Mouse (Mus musculus): Measurements from ENCODE around the gene Sbno2. TPM values are rescaled to one million over a fixed set of nuclear protein-coding genes. Genes with fewer than 3 reads are reported as not detected.

Gene Sbno2
- polyA plus RNA-seq (2017; shearing (Covaris generic)), result 10 to 100 TPM; 28.4 to 54.8 TPM

DNA sequence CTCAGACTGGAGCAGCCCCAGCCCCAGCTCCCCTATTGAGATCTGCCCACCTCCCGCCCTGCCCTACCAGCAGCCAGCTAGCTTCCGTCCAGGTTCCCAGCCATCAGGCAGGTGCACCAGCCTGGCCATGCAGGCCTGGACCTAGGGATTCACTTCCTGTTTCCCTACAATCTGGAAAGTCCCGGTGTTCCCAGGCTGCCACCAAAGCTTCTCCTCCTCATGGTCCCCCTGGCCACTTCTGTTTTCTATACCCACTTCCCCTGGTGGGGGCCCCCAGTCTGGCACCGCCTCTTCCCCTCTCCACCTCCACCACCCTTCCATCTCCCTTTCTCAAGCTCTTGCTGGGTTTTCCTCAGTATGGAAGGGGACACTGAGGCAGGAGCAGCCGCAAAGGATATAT lies at the start of gene Sbno2:
Sbno2 (minus strand) TSS at position 112 of the 400 bp plus-strand sequence.
- no peak for ATAC-seq

DNA sequence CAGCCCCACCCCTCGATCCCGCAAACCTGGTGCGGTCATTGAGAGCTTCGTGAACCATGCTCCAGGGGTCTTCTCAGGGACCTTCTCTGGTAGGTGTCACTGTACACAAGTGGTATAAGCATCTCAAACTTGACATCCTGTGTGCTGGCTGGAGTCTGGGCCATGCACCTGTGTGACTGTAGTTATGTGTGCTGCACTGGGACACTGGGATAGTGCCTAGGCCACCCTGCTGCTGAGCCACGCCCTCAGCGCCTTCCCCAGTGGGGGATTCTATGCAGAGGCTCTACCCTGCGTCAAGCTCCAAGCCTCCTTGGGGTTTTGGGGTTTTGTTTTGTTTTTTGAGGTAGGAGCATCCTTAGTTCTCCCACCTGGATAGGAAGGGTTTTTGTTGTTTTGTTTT lies 49.0 kb upstream of the Sbno2 start:
- ATAC-seq, result no peak

DNA sequence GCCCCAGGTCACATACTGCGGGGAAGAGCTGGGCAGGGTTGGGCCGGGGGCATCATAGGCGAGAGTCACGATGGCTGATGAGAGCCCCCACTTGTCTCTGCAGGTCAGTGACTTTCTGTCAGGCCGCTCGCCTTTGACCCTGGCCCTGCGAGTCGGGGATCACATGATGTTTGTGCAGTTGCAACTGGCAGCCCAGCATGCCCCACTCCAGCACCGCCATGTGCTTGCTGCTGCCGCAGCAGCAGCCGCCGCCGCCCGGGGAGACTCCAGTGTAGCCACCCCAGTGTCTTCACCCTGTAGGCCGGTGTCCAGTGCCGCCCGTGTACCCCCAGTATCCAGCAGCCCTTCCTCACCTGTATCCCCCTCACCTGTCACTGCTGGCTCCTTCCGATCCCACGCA lies 48.3 kb upstream of the Sbno2 start:
- no peak for ATAC-seq

DNA sequence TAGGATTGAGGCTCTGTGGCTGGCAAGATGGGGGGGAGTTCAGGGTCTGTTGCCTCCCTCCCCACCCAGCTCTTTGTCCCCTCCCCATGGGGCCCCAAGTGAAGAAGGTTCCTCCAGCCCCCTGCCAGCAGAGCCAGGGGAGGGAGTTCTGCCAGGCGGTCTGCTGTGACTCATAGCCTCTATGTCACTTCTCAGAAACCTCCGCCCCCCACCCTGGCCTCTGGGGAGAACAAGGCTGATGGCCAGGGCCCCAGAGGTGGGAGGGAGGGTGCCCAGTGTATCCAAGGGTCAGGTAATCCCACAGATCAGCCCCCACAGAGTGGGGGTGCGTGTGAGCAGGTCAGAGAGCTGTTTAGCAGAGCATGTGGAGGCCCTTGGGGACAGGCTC lies 47.5 kb upstream of the Sbno2 start:
- no peak for ATAC-seq

DNA sequence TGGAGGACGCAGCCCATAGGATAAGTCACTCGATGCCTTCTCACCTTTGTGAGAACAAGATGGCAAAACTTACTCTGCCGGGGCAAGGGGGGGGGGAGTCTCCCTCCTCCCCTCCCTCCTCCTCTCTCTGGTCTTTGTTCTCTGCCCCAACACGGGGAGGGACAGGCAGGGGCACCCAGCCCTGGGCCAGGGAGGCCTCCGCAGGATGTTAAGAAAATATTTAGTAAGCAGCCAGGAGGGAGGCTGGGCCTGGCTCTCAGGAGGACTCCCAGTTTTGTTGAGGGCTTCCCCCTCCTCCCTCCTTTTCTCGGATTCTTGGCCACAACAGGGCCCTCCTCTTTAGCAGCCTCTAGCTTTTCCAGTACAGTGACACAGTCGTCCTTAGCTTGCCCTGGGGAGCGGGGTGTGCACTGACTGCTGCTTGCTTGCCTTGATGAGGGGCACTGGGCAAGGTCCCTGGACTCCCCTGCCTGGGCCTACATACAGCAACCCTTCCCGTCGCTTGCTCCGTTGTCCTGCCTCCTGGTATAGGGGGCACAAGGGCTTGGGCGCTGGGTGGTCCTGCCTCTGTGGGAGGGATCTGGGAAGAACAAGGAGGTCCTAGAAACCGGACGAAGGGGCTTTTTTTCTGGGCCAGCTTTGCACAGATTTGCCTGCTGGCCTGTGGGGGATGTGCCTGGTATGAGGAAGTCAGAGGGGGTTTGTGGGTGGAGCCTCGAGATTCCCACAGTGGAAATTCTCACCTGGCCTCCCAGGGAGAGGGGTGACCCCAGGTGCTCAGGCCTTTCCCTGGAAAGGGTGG lies 46.9 kb upstream of the Sbno2 start:
- no peak for ATAC-seq

DNA sequence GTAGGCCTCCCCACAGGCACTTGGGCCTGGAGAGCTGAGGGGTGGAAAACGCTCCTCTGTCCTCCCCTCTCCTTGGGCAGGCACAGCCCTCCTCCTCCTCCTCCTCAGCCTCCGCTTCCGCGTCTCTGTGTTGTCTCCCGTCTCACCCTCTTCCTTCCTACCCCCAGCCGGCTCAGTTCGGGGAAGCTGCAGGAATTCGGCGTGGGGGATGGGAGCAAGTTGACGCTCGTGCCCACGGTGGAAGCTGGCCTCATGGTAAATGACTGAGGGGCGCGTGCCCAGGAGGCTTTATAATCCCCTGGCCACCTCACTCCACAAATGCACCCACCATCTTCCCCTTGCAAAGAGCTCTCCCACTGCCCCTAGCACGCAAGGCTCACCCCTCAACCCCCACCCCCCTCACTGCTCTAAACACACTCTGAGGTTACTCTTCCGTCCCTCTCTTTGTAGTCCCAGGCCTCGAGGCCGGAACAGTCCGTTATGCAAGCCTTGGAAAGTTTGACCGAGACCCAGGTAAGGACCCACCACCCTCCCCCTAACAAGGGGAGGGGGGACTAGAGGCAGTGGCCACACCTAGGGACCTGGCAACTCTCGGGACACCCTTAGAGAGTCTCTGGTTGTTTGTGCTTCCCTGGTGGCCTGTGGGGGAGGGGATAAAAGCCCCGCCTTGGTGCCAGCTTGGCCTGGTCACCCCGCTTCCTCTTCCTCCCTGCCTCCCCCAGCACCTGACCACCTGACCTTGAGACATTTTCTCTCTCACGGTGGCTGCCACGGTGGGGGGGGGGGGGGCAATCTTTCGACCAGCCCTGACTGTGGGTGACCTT lies 46.1 kb upstream of the Sbno2 start:
- no peak for ATAC-seq

DNA sequence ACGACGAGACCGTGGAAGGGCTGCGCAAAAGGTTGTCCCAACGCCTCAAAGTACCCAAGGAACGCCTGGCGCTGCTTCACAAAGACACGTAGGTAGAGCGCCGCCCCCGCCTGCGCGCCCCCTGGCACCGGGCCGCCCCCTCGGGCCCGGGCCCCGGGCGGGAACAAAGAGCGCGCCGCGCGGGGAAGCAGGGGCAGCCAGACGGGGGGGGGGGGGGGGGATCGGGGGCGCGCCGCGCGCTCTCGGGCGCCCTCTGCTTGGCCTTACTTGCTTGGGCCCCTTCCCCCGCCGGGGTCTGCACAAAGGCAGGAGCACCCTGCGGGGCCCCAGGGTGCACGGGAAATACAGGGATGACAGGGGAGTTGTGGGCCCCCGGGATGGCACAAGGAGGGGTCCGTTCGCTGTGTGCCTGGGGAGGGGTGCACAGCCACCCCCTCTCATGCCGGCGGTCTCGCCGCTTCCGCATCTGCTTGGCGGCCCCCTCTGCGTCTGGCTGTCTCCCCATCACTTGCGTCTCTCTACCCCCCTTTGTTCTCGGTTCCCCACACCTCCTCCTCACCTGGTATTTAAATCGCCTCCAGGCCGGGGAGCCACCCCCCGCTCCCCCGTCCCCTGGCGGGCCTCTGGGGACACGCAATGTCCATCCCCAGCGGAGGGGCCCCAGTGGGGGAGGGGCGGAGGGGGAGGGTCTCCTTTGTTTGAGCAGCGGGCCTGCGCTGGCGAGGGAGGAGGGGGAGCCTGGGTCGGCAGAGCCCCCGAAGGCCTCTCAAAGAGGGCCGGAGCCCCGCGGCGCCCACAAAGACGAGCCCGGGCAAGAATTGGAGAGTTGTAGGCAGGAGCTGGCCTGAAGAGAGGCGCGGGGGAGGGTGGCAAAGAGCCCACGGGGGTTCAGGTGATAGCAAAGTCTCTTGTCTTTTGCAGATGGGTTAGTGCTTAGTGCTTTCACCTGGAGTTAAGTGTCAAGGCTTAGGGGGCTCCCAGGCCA lies 45.1 kb upstream of the Sbno2 start:
- peak; percentile 7 for ATAC-seq

DNA sequence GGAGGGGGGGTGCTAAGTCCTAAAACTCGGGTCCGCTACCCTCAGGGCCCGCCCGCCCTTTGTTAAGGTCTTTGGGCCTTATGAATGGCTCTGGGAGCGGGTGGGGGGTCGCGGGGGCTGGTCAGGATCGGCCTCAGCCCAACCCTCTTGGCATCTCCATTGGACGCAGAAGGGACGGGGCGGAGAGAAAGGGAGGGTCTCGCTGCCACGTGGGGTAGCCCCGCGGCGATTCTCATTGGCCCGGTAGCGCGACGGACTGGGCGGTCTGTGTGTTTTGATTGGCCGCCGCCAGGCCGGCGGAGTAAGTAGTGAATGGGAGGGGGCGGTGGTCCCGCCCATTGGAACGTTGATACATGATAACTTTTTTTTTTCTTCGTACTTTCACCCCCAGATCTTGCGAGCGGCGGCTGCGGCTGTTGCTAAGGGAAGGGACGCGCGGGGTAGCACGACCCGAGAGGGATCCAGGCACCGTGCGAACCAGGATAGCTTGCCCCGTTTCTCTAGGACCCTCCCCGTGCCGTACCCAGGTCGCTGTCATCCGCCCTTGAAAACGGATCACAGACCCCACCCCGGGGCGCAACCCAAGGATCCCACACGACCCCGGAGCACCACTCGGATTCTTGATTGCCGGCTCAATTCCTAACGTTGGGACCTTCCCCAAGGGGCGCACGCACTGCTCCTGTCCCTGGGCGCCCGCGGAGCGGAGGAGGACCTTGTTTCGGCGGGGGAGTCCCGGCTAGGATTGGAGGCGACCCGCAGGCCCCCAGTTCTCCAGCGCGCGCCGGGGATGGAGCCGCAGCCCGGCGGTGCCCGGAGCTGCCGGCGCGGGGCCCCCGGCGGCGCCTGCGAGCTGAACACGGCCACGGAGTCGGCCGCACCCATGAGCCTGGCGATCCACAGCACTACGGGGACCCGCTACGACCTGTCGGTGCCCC lies 44.2 kb upstream of the Sbno2 start:
- peak; percentile 83 for ATAC-seq

DNA sequence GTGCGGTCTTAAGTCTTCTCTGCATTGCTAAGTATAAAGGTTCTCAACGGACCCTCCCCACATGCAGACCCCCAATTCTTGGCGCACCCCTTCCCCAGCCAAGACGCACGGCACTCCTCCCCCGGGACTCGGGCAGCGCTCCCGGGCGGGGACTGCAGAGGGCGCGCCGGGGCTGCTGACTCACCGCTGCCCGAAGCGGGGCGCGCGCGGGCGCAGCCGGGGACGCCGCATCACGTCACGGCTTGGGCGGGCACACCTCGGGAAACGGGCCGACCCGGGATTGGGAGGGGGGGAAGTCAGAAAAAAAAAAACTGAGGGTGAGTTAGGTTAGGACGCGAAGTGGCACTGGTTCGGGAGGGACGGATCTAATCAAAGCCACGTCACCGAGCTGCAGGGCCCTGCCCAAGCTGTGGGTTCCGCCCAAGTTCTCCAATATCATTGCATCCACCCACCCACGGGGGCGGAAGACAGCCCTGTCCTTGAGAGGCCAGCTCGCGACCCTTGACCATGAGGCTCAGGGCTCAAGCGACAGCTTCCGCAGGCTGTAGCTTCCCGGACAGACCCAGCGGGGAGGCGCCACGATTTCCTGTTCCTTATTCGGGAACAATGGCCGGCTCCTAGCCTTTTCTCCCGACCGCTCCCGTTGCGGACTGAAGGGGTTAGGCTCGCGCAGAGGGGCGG lies 43.4 kb upstream of the Sbno2 start:
- ATAC-seq, result peak; percentile 37

DNA sequence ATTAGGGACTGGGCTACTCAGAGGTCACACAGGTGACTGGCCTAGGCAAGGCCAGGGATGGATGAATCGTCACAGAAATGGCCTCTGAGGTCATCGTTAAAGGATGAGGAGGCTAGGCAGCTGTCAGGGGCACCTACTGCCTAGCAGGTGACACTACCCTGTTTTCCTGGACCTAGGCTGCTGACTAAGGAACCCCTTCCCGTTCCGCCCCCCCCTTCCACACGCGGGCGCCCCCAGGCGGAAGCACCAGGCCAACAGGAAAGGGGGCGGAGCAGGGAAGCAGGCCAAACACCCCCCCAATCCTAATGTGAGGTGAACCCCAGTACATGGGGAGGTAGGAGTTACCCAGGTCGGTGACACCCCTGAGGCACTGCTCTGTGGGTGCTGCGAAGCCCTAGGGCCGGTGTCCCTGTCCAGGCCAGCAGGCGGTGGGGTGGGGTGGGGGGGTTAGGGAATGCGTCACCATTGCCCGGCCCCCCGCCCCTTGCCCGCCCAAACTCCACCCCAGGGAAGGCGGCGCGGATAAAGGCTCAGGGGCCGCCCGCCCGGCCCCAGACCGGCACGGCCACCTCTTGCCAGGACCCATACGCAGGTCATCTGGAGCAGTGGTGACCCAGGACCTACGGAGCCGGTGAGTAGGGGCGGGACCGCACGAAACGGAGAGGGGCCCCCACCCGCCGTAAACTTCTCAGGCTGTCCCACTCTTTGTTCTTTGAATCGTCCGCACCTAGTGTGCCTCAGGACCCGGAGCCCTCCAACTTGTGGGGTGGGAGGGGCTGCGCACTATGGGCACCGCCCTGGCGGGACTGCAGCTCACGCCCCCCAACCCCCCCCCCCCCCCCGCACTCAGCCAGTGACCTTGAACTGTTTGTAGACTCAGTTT lies 42.6 kb upstream of the Sbno2 start, which contains the start of gene Midn:
Midn (plus strand) TSS at position 554 of the 883 bp plus-strand sequence.
- no peak for ATAC-seq

DNA sequence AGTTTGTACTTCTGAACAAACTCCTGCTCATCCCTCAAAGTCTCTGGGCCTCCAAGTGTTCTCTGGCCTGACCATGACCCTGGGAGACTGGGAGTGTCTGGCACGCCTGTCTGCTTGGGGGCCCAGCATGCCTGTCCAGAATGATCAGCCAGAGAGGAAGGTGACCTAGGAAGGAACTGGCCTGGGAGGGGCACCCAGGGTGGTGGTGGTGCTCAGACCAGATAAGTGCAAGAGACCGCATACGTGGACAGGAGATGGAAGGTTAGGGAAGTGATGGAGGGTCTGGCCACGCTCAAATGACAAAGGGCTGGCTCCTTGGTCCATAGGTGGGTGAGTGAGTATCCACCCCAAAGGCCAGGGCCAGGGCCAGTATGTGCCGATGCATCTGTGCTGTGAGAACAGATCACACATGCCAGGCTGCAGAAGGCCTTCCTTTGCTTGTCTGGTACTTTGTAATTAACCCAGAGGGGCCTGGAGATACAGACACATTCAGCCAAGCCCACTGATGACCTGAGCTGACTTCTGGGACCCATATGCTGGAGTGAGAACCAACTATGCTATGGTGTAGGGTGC lies 41.9 kb upstream of the Sbno2 start:
- no peak for ATAC-seq

DNA sequence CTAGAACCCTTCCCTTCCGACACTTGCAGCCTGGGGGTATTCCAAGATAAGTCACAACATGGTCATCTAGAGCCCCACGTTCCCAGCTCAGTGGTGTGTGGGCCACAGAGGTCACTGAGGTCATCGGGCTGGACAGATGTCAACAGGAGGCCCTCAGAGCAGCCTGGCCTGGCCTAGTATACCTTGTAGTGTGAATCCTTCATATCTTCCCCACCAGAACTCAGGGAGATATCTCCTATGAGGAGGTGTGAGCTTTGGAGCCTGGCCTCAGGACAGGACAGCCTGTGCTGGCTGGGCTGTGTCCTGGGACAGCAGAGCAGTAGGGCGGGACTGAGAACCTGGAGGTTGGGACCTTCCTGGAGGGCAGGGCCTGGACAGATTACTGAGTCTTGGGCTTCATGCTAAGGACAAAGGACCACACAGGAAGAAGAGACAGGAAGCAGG lies 41.2 kb upstream of the Sbno2 start:
- no peak for ATAC-seq

DNA sequence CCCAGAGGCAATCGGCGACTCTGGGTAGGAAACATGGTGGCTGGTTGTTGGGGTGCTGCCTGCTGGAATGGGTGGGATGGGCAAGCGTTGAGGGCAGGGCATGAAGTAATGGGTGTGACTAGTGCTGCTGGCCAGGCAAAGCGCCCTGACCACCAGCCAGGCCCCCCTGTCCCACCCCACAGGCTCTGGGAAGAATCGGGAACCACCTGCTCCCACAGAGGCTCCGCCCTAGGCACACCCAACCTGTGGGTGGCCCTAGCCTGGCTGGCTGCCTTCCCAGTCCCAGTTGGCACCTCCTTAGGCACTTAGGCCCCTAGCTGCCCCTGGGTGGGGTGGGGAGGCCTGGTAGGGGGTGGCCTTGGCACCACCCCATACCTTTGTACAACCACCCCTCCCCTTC lies 40.5 kb upstream of the Sbno2 start:
- ATAC-seq, result no peak

DNA sequence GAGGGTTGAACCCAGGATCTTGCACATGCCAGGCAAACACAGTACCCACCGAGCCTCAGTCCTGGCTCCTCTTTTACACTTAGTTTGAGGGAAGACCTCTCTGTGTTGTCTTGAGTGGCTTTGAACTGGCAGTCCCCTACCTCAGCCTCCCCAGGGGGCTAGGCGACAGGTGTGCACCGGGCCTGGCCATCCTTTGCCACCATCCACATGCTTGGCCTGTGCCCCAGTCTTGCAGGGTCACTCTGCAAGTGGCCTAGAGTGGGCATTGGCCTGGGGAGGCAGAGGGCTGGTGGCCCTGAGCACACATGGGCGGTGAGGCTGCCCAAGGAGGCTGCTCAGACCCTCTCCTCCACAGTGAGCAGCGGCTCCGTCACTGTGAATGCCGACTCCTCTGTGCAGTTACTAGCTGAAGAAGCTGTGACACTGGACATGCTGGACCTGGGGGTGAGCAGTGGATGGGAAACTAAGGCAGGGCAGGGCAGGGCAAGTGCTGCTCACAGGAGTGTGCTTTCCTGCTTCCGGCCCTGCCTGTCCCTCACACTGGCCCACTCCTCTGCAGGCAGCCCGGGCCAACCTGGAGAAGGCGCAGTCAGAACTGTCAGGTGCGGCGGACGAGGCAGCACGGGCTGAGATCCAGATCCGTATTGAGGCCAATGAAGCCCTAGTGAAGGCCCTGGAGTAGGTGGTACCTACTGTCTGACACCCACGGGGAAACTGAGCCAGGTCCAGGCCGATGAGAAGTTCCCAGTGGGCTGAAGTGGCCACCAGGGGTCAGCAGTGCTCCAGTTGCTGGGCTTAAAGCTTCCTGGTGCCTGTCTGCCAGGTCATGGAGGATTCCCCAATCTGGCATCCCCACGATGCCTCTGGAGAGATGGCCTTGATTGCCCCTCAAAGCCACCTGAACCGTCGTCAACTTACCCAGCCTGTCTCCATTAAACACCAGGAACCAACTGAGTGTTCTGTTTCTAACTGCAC lies 39.8 kb upstream of the Sbno2 start:
- no peak for ATAC-seq

DNA sequence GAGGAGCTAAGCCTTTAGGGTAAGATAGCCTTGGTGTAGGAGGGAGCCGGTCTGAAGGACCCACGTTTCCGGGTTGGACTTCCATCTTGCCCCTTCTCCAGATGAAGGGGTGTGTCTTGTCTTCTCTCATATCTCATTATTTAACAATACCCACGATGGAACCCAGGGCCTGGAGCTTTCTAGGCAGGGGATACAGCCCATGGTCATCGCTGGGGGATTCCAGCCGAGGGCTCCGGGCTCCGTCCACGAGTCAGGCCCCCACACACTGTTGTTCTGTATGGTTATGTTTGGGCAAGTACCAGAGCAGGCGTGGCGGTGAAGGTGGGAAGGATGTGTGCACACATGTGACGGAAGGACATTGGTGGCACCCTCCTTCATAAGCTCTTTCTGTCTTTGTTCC lies 38.8 kb upstream of the Sbno2 start:
- ATAC-seq, result no peak

DNA sequence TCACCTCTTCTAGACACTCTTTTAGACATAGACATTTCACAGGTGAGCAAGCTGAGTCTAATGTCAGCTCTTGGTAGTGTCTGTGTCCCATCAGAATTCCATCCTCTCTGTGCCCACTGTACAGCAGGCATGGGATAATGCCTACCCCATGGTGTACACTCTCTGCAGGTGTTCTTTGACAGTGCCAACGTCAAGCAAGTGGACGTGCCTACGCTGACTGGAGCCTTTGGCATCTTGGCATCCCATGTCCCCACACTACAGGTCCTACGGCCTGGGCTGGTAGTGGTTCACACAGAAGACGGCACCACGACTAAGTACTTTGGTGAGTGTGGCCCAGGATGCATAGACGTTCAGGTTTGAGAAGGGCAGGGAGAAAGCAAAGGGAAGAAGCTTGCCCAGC lies 38.3 kb upstream of the Sbno2 start:
- ATAC-seq, result no peak

DNA sequence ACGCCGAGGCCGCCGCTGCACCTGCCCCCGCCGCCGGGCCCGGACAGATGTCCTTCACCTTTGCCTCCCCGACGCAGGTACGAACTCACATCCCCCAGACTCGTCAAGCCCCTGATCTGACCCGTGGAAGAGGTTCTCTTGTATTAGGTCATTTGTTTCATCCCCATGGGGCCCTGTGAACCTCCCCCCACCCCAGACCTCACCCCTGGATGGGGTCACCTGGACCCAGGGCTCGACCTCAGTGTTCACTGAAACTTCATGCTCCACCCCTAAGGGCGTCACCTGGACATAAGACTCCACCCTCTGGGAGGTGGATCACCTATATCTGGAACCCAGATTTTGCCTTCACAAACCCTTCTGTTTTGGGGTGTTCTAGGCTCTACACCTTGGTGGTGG lies 37.2 kb upstream of the Sbno2 start:
- ATAC-seq, result no peak

Measured in CD4-positive, CD25-positive, alpha-beta regulatory T cell, adult 4 months (primary cell).